Mouse (Mus musculus) megakaryocyte, embryonic 14.5 days (primary cell): ENCODE results near the gene Rere.

Source experiments
- FLI1 ChIP-seq: IDR thresholded peaks from 2 replicates; pipeline ENCODE4 v1.6.1; 2012; ENCODE audit warnings: low read length, inconsistent platforms, mixed read lengths
- GATA1 ChIP-seq: IDR thresholded peaks from 3 replicates; pipeline ENCODE4 v1.6.1; 2012; ENCODE audit warnings: mixed read lengths, low read length, inconsistent platforms, borderline replicate concordance

- TF ChIP-seq GATA1: no peak
- no peak for TF ChIP-seq FLI1
Observed at GRCm38 (mm10) chr4:150254416-150254815, 27.0 kb upstream of the Rere start.
